Mouse (Mus musculus): ENCODE measurements around the gene Mrpl53.

- TF ChIP-seq CTCF (IDR thresholded peaks at IDR 0.05; ENCODE audit: borderline replicate concordance, control insufficient read depth, extremely low read depth, insufficient read depth, low read length, poor library complexity) (no peak), POLR2A (IDR thresholded peaks at IDR 0.05; ENCODE audit: control insufficient read depth, extremely low read depth, insufficient read depth, low read length, poor library complexity) (no peak)
Observed at GRCm38 (mm10) chr6:83098411-83098810, 10.4 kb upstream of the Mrpl53 start.

Measured in thymus, adult 2 months (tissue).